Mouse (Mus musculus): ENCODE measurements around the gene Ces1c. TPM values are rescaled to one million over a fixed set of nuclear protein-coding genes. Genes with fewer than 3 reads are reported as not detected.

Ces1c gene
- total and polyA plus RNA-seq, 3 experiments, result not detected

DNA sequence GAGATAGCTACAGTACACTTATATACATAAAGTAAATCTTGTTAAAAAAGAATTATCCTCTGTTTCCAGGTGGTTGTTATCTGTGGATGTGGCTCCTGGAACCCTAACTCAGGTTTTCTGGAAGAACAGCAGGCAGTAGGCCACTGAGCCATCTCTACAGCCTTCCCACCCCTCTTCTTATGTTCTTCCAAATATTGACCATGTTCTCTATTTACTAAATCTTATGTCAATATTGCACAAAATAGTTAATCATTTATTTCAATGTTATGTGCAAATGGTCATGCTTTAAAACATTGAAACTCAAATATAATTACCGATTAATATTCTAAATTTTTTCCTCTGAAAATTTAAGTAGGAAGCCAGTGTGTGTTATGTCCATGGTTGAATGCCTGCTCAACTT, 9.1 kb downstream of the Ces1c start:
- Histone ChIP-seq H3K4me3 (no peak overlapping the region), H3K27ac (no peak overlapping the region), H3K79me2 (replicated peaks; ENCODE audit: control insufficient read depth, insufficient read depth, low read length) (no peaks in the 10 kb centered on the region), H3K9ac (ENCODE audit: low read depth, low read length) (no peak overlapping the region), H3K36me3 (ENCODE audit: control insufficient read depth, insufficient read depth, low read length) (no peaks in the 10 kb centered on the region), H3K4me1 (ENCODE audit: control insufficient read depth, insufficient read depth, low read length) (no peaks in the 10 kb centered on the region), H3K27me3 (ENCODE audit: control insufficient read depth, insufficient read depth, low read length) (no peaks in the 10 kb centered on the region)
- DNase-seq, result no peak
- intact Hi-C loops (cut with DNase I), result no loop called here
- TF ChIP-seq POLR2A (IDR thresholded peaks at IDR 0.05; ENCODE audit: insufficient read depth, low read depth, low read length) (no peak), EP300 (IDR thresholded peaks at IDR 0.05; ENCODE audit: insufficient read depth, low read depth, low read length) (no peak), CTCF (IDR thresholded peaks at IDR 0.05) (no peak)
- WGBS, result 96% methylated on average over 1 of the region's 1 CpGs

DNA sequence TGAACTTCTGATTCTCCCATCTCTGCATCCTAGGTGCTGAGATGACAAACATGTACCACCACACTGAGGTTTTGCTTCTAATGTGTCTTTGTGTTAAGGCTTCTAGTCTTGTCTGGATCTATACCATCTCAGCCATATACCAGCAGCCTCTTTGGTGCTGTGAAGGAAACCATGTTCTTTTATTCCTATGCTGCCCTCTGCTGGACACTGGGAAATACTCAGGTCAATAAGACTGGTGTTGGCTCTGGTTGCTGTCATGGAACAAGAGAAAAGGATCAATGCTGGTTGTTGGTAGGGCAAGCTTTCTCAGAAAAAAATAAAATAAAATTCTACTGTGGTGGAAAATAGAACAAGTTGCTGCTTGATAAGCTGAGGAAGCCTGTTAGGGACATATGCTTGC, 35.7 kb downstream of the Ces1c start:
- H3K9ac ChIP-seq (ENCODE audit: low read depth, low read length), result no peak overlapping the region
- no peak for TF ChIP-seq EP300 (IDR thresholded peaks at IDR 0.05; ENCODE audit: insufficient read depth, low read depth, low read length)
- peak; percentile 69 for TF ChIP-seq CTCF (IDR thresholded peaks at IDR 0.05)

DNA sequence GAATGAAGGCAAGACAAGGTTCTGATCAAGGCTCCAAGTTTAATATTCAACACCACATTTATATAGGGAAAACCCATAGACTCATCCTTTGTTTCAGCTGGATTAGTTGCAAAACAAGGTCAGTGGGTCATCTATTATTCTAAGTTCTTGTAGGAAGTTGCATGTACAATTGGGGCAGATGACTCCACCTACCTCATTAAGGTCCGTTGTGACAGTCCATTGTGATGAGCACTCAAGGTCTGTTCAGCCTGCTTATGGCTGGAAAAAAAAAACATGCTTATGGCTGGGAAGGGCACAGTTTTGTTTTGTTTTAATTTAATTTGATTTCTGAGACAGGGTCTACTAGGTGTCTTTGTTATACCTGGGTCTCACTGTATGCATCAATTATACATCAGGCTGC, 39.8 kb downstream of the Ces1c start:
- TF ChIP-seq EP300 (IDR thresholded peaks at IDR 0.05; ENCODE audit: insufficient read depth, low read depth, low read length) (no peak), CTCF (IDR thresholded peaks at IDR 0.05) (no peak), POLR2A (IDR thresholded peaks at IDR 0.05; ENCODE audit: insufficient read depth, low read depth, low read length) (no peak)
- H3K27me3 ChIP-seq (ENCODE audit: control insufficient read depth, insufficient read depth, low read length), result no peaks in the 10 kb centered on the region
- DNase-seq, result no peak
- H3K4me3 ChIP-seq, result no peak overlapping the region
- no peaks in the 10 kb centered on the region for H3K4me1 ChIP-seq (ENCODE audit: control insufficient read depth, insufficient read depth, low read length)
- no peaks in the 10 kb centered on the region for H3K79me2 ChIP-seq (replicated peaks; ENCODE audit: control insufficient read depth, insufficient read depth, low read length)
- 43% methylated on average over 1 of the region's 1 CpGs for WGBS
- H3K27ac ChIP-seq, result no peak overlapping the region
- intact Hi-C loops (cut with DNase I), result no loop called here
- no peak overlapping the region for H3K9ac ChIP-seq (ENCODE audit: low read depth, low read length)
- H3K36me3 ChIP-seq (ENCODE audit: control insufficient read depth, insufficient read depth, low read length), result no peaks in the 10 kb centered on the region

More for the DNA sequence above, 35.7 kb downstream of the Ces1c start:
- DNase-seq, result peak in 1 of 2 experiments; percentile 5
- no peaks in the 10 kb centered on the region for H3K36me3 ChIP-seq (ENCODE audit: control insufficient read depth, insufficient read depth, low read length)
- H3K27me3 ChIP-seq (ENCODE audit: control insufficient read depth, insufficient read depth, low read length), result no peaks in the 10 kb centered on the region
- intact Hi-C loops (cut with DNase I), result loop anchor here (1.0 to 2.0 kb wide), 2 partner anchors 36 to 85 kb away; no protein-coding TSS in a partner anchor
- H3K4me1 ChIP-seq (ENCODE audit: control insufficient read depth, insufficient read depth, low read length), result no peaks in the 10 kb centered on the region
- H3K27ac ChIP-seq, result no peak overlapping the region
- H3K4me3 ChIP-seq, result no peak overlapping the region
- H3K79me2 ChIP-seq (replicated peaks; ENCODE audit: control insufficient read depth, insufficient read depth, low read length), result no peaks in the 10 kb centered on the region

DNA sequence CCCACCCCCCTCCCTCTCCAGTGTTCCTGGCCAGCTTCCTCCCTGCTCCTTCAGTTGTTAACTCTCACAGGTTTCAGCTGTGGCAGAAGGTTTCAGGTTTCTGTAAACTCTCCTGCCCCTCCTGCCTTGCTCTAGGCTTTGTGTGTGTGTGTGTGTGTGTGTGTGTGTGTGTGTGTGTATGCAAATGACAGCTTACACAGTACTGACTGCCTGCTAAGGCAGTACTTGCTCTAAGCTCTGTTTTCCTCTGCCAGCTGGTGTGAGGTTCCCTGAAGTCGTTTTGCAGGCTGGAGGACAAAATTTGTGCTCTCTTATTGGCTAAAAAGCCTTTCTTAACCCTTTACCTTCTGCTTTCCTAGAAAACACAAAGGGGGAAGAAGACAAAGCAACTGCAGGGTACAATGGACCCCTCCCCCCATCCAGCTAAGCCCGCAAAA, 42.4 kb downstream of the Ces1c start:
- H3K9ac ChIP-seq (ENCODE audit: low read depth, low read length), result no peak overlapping the region
- no peak for DNase-seq
- WGBS, result 13% methylated on average over 2 of the region's 2 CpGs
- TF ChIP-seq POLR2A (IDR thresholded peaks at IDR 0.05; ENCODE audit: insufficient read depth, low read depth, low read length) (no peak), EP300 (IDR thresholded peaks at IDR 0.05; ENCODE audit: insufficient read depth, low read depth, low read length) (no peak), CTCF (IDR thresholded peaks at IDR 0.05) (no peak)
- no peaks in the 10 kb centered on the region for H3K4me1 ChIP-seq (ENCODE audit: control insufficient read depth, insufficient read depth, low read length)
- no peaks in the 10 kb centered on the region for H3K79me2 ChIP-seq (replicated peaks; ENCODE audit: control insufficient read depth, insufficient read depth, low read length)
- H3K4me3 ChIP-seq, result no peak overlapping the region
- H3K27ac ChIP-seq, result no peak overlapping the region
- H3K27me3 ChIP-seq (ENCODE audit: control insufficient read depth, insufficient read depth, low read length), result no peaks in the 10 kb centered on the region
- intact Hi-C loops (cut with DNase I), result no loop called here
- no peaks in the 10 kb centered on the region for H3K36me3 ChIP-seq (ENCODE audit: control insufficient read depth, insufficient read depth, low read length)

DNA sequence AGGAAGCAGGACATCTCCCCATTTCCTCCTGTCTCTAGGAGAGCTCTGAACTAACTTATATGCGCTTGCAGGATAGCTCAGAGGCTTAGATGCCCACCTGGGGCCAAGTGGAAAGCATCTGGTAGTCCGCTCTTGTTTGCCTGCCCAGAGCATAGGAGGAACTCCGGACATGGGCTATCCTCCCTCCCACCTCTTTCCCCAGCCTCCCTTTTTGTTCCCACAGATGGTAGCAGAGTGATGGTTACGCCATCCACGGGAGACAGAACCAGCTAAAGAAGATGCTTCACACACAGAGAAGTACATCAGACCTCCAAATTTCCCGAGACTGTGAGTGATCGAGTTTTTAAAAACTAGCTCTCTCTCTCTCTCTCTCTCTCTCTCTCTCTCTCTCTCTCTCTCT, 42.9 kb downstream of the Ces1c start:
- H3K27ac ChIP-seq, result no peak overlapping the region
- H3K4me3 ChIP-seq, result no peak overlapping the region
- TF ChIP-seq POLR2A (IDR thresholded peaks at IDR 0.05; ENCODE audit: insufficient read depth, low read depth, low read length), result no peak
- TF ChIP-seq EP300 (IDR thresholded peaks at IDR 0.05; ENCODE audit: insufficient read depth, low read depth, low read length), result no peak
- TF ChIP-seq CTCF (IDR thresholded peaks at IDR 0.05), result no peak
- intact Hi-C loops (cut with DNase I), result no loop called here
- 30% methylated on average over 7 of the region's 7 CpGs for WGBS
- DNase-seq, result no peak
- no peaks in the 10 kb centered on the region for H3K4me1 ChIP-seq (ENCODE audit: control insufficient read depth, insufficient read depth, low read length)
- no peak overlapping the region for H3K9ac ChIP-seq (ENCODE audit: low read depth, low read length)
- no peaks in the 10 kb centered on the region for H3K27me3 ChIP-seq (ENCODE audit: control insufficient read depth, insufficient read depth, low read length)
- no peaks in the 10 kb centered on the region for H3K36me3 ChIP-seq (ENCODE audit: control insufficient read depth, insufficient read depth, low read length)
- H3K79me2 ChIP-seq (replicated peaks; ENCODE audit: control insufficient read depth, insufficient read depth, low read length), result no peaks in the 10 kb centered on the region

DNA sequence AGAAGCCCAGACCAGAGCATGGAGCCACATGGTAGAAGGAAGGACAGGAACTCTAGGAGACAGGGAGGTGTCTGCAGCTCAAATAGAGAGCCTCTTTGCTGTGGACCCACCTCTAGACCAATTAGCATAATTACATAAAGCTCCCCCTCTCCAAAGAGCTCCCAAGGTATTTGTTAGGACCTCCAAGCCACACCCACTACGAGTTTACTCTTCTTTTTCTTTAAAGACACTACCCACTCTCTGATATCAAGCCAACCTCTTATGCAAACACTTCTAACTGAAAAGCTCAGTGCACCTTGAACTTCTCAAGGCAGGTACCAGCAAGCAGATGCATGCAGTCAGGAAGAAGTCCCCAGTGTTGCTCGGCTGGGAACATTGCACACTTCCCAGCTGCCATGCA, 51.2 kb downstream of the Ces1c start, which contains the start of gene Ces1b:
TSS of gene Ces1b (minus strand) at position 131 of the 400 bp plus-strand sequence.
- DNase-seq, result no peak

More for the DNA sequence above, 51.2 kb downstream of the Ces1c start, which contains the start of gene Ces1b:
- WGBS, result 61% methylated on average over 2 of the region's 2 CpGs
- H3K4me3 ChIP-seq, result no peak within 1 kb of the TSS
- H3K79me2 ChIP-seq (replicated peaks; ENCODE audit: control insufficient read depth, insufficient read depth, low read length), result no peaks in the 10 kb centered on the region
- H3K4me1 ChIP-seq (ENCODE audit: control insufficient read depth, insufficient read depth, low read length), result no peaks in the 10 kb centered on the region
- no peak within 1 kb of the TSS for H3K27ac ChIP-seq
- intact Hi-C loops (cut with DNase I), result no loop called here
- H3K9ac ChIP-seq (ENCODE audit: low read depth, low read length), result no peak within 1 kb of the TSS
- no peaks in the 10 kb centered on the region for H3K27me3 ChIP-seq (ENCODE audit: control insufficient read depth, insufficient read depth, low read length)
- no peak for TF ChIP-seq CTCF (IDR thresholded peaks at IDR 0.05)
- no peak for TF ChIP-seq POLR2A (IDR thresholded peaks at IDR 0.05; ENCODE audit: insufficient read depth, low read depth, low read length)
- no peak for TF ChIP-seq EP300 (IDR thresholded peaks at IDR 0.05; ENCODE audit: insufficient read depth, low read depth, low read length)
- no peaks in the 10 kb centered on the region; the same call in 1 of the 2 replicates for H3K36me3 ChIP-seq (ENCODE audit: control insufficient read depth, insufficient read depth, low read length)
